Mouse (Mus musculus) neural tube, embryonic 13.5 days (tissue): ENCODE results near the gene Hist1h3g. TPM values are rescaled to one million over a fixed set of nuclear protein-coding genes. Genes with fewer than 3 reads are reported as not detected.

Experiments used
- ATAC-seq: fragments of 200-750 bp; cut with Nextera tagmentation; 2 replicates; pipeline ENCODE4 v1.8.0; 2017; ENCODE audit warnings: low read depth, mild to moderate bottlenecking, moderate TSS enrichment, moderate library complexity
- H3K27ac ChIP-seq: fragments of 300-500 bp; sonication (generic); replicated peaks from 2 replicates; pipeline ENCODE4 v1.5.1; 2015; ENCODE audit warnings: moderate library complexity, mild to moderate bottlenecking, inconsistent platforms
- H3K27me3 ChIP-seq: fragments of 300-500 bp; sonication (generic); 2 replicates; pipeline ENCODE4 v1.6.1; 2015; ENCODE audit warnings: mild to moderate bottlenecking, inconsistent platforms
- H3K36me3 ChIP-seq: fragments of 300-500 bp; sonication (generic); 2 replicates; pipeline ENCODE4 v1.6.1; 2015; ENCODE audit warnings: mild to moderate bottlenecking, inconsistent platforms
- H3K4me1 ChIP-seq: fragments of 300-500 bp; sonication (generic); replicated peaks from 2 replicates; pipeline ENCODE4 v1.6.1; 2015; ENCODE audit warnings: inconsistent platforms
- H3K4me2 ChIP-seq: fragments of 300-500 bp; sonication (generic); 2 replicates; pipeline ENCODE4 v1.6.1; 2015; ENCODE audit warnings: inconsistent platforms, mild to moderate bottlenecking, moderate library complexity
- H3K4me3 ChIP-seq: fragments of 300-500 bp; sonication (generic); 2 replicates; pipeline ENCODE4 v1.5.1; 2015; ENCODE audit warnings: mild to moderate bottlenecking, inconsistent platforms
- H3K9ac ChIP-seq: fragments of 300-500 bp; sonication (generic); 2 replicates; pipeline ENCODE4 v1.6.1; 2015; ENCODE audit warnings: moderate library complexity, mild to moderate bottlenecking, inconsistent platforms
- H3K9me3 ChIP-seq: fragments of 300-500 bp; sonication (generic); 2 replicates; pipeline ENCODE4 v1.6.1; 2016; ENCODE audit warnings: inconsistent platforms
- WGBS: fragments of 180-500 bp; shearing (Covaris S2); methylation state at CpG from one replicate; pipeline ENCODE4 v1.1.7; 2015; 5-methylcytosine and 5-hydroxymethylcytosine counted together
- polyA plus RNA-seq: library from polyadenylated mRNA; unstranded; fragments of >200 nt; fragmentation: Nextera tagmentation; extraction: Ambion mirVana; gene quantifications from 2 replicates; pipeline ENCODE4 v1.2.1, GENCODE M21; 2015

The Hist1h3g gene
- polyA plus RNA-seq, 1 experiment from 2014 or later, result 1.3 TPM

- Histone ChIP-seq H3K36me3 (no peaks in the 10 kb centered on the region), H3K4me2 (no peak overlapping the region), H3K4me1 (peaks cover 16% of the 10 kb centered on the region), H3K9ac (no peak overlapping the region), H3K9me3 (no peaks in the 10 kb centered on the region), H3K27ac (no peak overlapping the region), H3K27me3 (peaks cover 17% of the 10 kb centered on the region), H3K4me3 (no peak overlapping the region)
- WGBS, result 40% methylated on average over 9 of the region's 9 CpGs
- no peak for ATAC-seq
Measured at GRCm38 (mm10) chr13:23502031-23502567, 33.1 kb upstream of the Hist1h3g start.

- Histone ChIP-seq H3K36me3 (no peaks in the 10 kb centered on the region), H3K4me2 (no peak overlapping the region), H3K27ac (no peak overlapping the region), H3K27me3 (peaks cover 14% of the 10 kb centered on the region), H3K4me1 (peaks cover 16% of the 10 kb centered on the region), H3K9ac (no peak overlapping the region), H3K9me3 (no peaks in the 10 kb centered on the region), H3K4me3 (no peak overlapping the region)
- no peak for ATAC-seq
- WGBS, result 45% methylated on average over 4 of the region's 4 CpGs
Measured at GRCm38 (mm10) chr13:23502916-23503315, 32.3 kb upstream of the Hist1h3g start.

GRCm38 (mm10) chr13:23503797-23504196 is 31.4 kb upstream of the Hist1h3g start:
- H3K4me2 ChIP-seq, result peak overlapping the region; percentile 26

GRCm38 (mm10) chr13:23505662-23506345 is 29.4 kb upstream of the Hist1h3g start:
- H3K9ac ChIP-seq, result 0 out of 2 replicates have a peak overlapping the region, but pooled peaks have one; percentile 23

More at GRCm38 (mm10) chr13:23503797-23504196, 31.4 kb upstream of the Hist1h3g start:
- Histone ChIP-seq H3K9me3 (no peaks in the 10 kb centered on the region), H3K4me3 (no peak overlapping the region), H3K27ac (no peak overlapping the region), H3K4me1 (peaks cover 8% of the 10 kb centered on the region), H3K9ac (no peak overlapping the region), H3K36me3 (no peaks in the 10 kb centered on the region), H3K27me3 (peaks cover 8% of the 10 kb centered on the region)
- 2% methylated on average over 9 of the region's 9 CpGs for WGBS
- no peak for ATAC-seq

GRCm38 (mm10) chr13:23506351-23506750 is 28.9 kb upstream of the Hist1h3g start:
- H3K27me3 ChIP-seq, result no peaks in the 10 kb centered on the region; the same call in 1 of the 2 replicates
- peaks cover 8% of the 10 kb centered on the region for H3K4me1 ChIP-seq
- H3K4me2 ChIP-seq, result peak overlapping the region; percentile 43
- H3K36me3 ChIP-seq, result no peaks in the 10 kb centered on the region
- H3K9ac ChIP-seq, result no peak overlapping the region
- H3K9me3 ChIP-seq, result no peaks in the 10 kb centered on the region
- no peak overlapping the region for H3K27ac ChIP-seq
- 3% methylated on average over 13 of the region's 13 CpGs for WGBS
- peak overlapping the region; percentile 13; the same call in 1 of the 2 replicates for H3K4me3 ChIP-seq
- no peak for ATAC-seq

More at GRCm38 (mm10) chr13:23505662-23506345, 29.4 kb upstream of the Hist1h3g start:
- Histone ChIP-seq H3K4me3 (peak overlapping the region; percentile 13), H3K27me3 (no peaks in the 10 kb centered on the region; the same call in 1 of the 2 replicates), H3K27ac (no peak overlapping the region), H3K4me1 (peaks cover 8% of the 10 kb centered on the region), H3K4me2 (peak overlapping the region; percentile 43), H3K36me3 (no peaks in the 10 kb centered on the region), H3K9me3 (no peaks in the 10 kb centered on the region)
- peak; percentile 32; the same call in 1 of the 2 replicates for ATAC-seq
- 6% methylated on average over 14 of the region's 14 CpGs for WGBS

- peak overlapping the region; percentile 43 for H3K4me2 ChIP-seq
- no peak overlapping the region for H3K9ac ChIP-seq
- peaks cover 8% of the 10 kb centered on the region for H3K4me1 ChIP-seq
- H3K9me3 ChIP-seq, result no peaks in the 10 kb centered on the region
- no peak for ATAC-seq
- no peaks in the 10 kb centered on the region; the same call in 1 of the 2 replicates for H3K27me3 ChIP-seq
- 18% methylated on average over 14 of the region's 14 CpGs for WGBS
- H3K27ac ChIP-seq, result no peak overlapping the region
- H3K4me3 ChIP-seq, result no peak overlapping the region
- H3K36me3 ChIP-seq, result no peaks in the 10 kb centered on the region
Measured at GRCm38 (mm10) chr13:23506819-23507515, 28.3 kb upstream of the Hist1h3g start.

- H3K9ac ChIP-seq, result no peak overlapping the region
- WGBS, result 33% methylated on average over 1 of the region's 1 CpGs
- H3K9me3 ChIP-seq, result no peaks in the 10 kb centered on the region
- ATAC-seq, result no peak
- no peak overlapping the region for H3K4me2 ChIP-seq
- no peak overlapping the region for H3K27ac ChIP-seq
- no peak overlapping the region for H3K4me3 ChIP-seq
- no peaks in the 10 kb centered on the region for H3K36me3 ChIP-seq
- no peaks in the 10 kb centered on the region; the same call in 1 of the 2 replicates for H3K27me3 ChIP-seq
- peaks cover 8% of the 10 kb centered on the region for H3K4me1 ChIP-seq
Measured at GRCm38 (mm10) chr13:23510127-23510526, 25.1 kb upstream of the Hist1h3g start.

GRCm38 (mm10) chr13:23513517-23513916 is 21.7 kb upstream of the Hist1h3g start:
- H3K9ac ChIP-seq, result no peak overlapping the region
- H3K9me3 ChIP-seq, result no peaks in the 10 kb centered on the region
- H3K27ac ChIP-seq, result no peak overlapping the region
- WGBS, result 87% methylated on average over 1 of the region's 1 CpGs
- H3K4me1 ChIP-seq, result peaks cover 9% of the 10 kb centered on the region
- no peak for ATAC-seq
- no peak overlapping the region for H3K4me2 ChIP-seq
- no peaks in the 10 kb centered on the region for H3K27me3 ChIP-seq
- H3K4me3 ChIP-seq, result no peak overlapping the region
- no peaks in the 10 kb centered on the region for H3K36me3 ChIP-seq

GRCm38 (mm10) chr13:23515281-23515680 is 19.9 kb upstream of the Hist1h3g start:
- Histone ChIP-seq H3K9me3 (no peaks in the 10 kb centered on the region), H3K4me2 (no peak overlapping the region), H3K4me1 (peaks cover 19% of the 10 kb centered on the region), H3K9ac (no peak overlapping the region), H3K27me3 (no peaks in the 10 kb centered on the region), H3K27ac (no peak overlapping the region), H3K4me3 (no peak overlapping the region), H3K36me3 (no peaks in the 10 kb centered on the region)
- 80% methylated on average over 5 of the region's 5 CpGs for WGBS
- ATAC-seq, result no peak

- WGBS, result 51% methylated on average over 15 of the region's 15 CpGs
- peak overlapping the region; percentile 57; the same call in 1 of the 2 replicates for H3K9ac ChIP-seq
- no peak for ATAC-seq
- H3K27me3 ChIP-seq, result no peaks in the 10 kb centered on the region
- no peaks in the 10 kb centered on the region for H3K36me3 ChIP-seq
- peaks cover 19% of the 10 kb centered on the region for H3K4me1 ChIP-seq
- H3K4me3 ChIP-seq, result peak overlapping the region; percentile 50
- H3K4me2 ChIP-seq, result peak overlapping the region; percentile 79
- no peak overlapping the region for H3K27ac ChIP-seq
- H3K9me3 ChIP-seq, result no peaks in the 10 kb centered on the region
Measured at GRCm38 (mm10) chr13:23515826-23516620, 19.2 kb upstream of the Hist1h3g start.

- Histone ChIP-seq H3K27ac (0 out of 2 replicates have a peak overlapping the region, but pooled peaks have one; percentile 15), H3K9ac (peak overlapping the region; percentile 55), H3K27me3 (no peaks in the 10 kb centered on the region), H3K4me3 (peak overlapping the region; percentile 50), H3K36me3 (no peaks in the 10 kb centered on the region), H3K9me3 (no peaks in the 10 kb centered on the region), H3K4me2 (peak overlapping the region; percentile 79), H3K4me1 (peaks cover 19% of the 10 kb centered on the region)
- peak; percentile 73 for ATAC-seq
- under 1% methylated on average over 19 of the region's 19 CpGs for WGBS
Measured at GRCm38 (mm10) chr13:23516822-23517602, 18.2 kb upstream of the Hist1h3g start.
